Mouse (Mus musculus): ENCODE data around the gene Fpr2. TPM values are rescaled to one million over a fixed set of nuclear protein-coding genes. Genes with fewer than 3 reads are reported as not detected.
"Not testable (repeated sequence)": the region's sequence is repeated elsewhere in the genome, so short reads cannot be mapped to it uniquely, and the experiment has no call there.

The Fpr2 gene
- polyA plus RNA-seq, 1 experiment from 2014 or later = 0.34 TPM

GRCm38 (mm10) chr17:17909636-17910421 lies 22.2 kb downstream of the Fpr2 start:
- Histone ChIP-seq H3K27me3 (ENCODE audit: control insufficient read depth, insufficient read depth, low read length) (no peaks in the 10 kb centered on the region), H3K4me3 (ENCODE audit: low read length) (peak overlapping the region; percentile 50), H3K9ac (ENCODE audit: low read depth, low read length) (peak overlapping the region; percentile 57), H3K4me2 (replicated peaks; ENCODE audit: low read depth, low read length) (peak overlapping the region; percentile 69), H3K36me3 (ENCODE audit: control insufficient read depth, insufficient read depth, low read length) (no peaks in the 10 kb centered on the region), H3K27ac (ENCODE audit: low read depth, low read length) (no peak overlapping the region), H3K9me3 (ENCODE audit: control insufficient read depth, low read length) (no peaks in the 10 kb centered on the region), H3K4me1 (ENCODE audit: control insufficient read depth, insufficient read depth, low read length) (no peaks in the 10 kb centered on the region)
- WGBS = 17% methylated on average over 51 of the region's 51 CpGs
- ATAC-seq (ENCODE audit: low FRiP score, low TSS enrichment) = peak; percentile 100

DNA sequence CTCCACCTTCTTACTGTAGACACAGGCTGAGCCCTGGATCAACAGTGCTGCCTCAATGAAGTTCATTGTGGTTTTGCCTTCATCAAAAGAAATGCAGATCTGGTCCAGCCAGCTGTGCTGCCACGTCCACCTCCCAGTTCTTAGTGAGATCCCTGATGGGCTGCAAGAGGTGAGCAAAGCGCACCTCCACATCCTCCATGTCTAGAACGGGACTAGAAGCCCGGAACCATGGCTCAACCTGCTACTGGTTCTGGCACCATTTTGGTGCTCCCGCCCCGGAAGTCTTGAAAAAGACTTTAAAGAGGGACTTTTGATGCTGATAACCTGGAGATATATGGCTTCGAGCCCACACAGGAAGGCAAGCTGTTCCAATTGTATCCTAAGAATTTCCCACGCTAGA lies 25.0 kb downstream of the Fpr2 start:
- WGBS = 86% methylated on average over 8 of the region's 8 CpGs
- H3K36me3 ChIP-seq (ENCODE audit: control insufficient read depth, insufficient read depth, low read length); H3K4me2 ChIP-seq (replicated peaks; ENCODE audit: low read depth, low read length); H3K27me3 ChIP-seq (ENCODE audit: control insufficient read depth, insufficient read depth, low read length); ATAC-seq (ENCODE audit: low FRiP score, low TSS enrichment); H3K9ac ChIP-seq (ENCODE audit: low read depth, low read length); H3K4me3 ChIP-seq (ENCODE audit: low read length); H3K9me3 ChIP-seq (ENCODE audit: control insufficient read depth, low read length); H3K27ac ChIP-seq (ENCODE audit: low read depth, low read length); H3K4me1 ChIP-seq (ENCODE audit: control insufficient read depth, insufficient read depth, low read length): not testable (repeated sequence)

DNA sequence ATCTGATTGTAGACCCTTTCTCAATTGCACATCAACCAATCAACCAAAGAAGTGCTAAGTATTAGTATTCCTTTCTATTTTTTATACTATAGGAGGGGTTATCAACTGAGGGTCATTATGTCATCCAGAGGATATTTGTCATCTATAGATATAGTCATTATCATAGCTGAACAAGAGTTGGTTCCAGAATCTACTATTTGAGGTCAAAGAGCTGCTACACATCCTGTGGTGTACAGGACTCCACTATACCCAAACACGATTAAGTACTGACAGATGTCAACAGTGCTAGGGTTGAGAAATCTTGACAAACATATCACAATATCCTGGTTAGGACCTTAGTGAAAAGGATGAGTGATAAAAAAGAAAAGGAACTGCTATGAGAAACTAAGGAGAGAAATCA lies 29.8 kb downstream of the Fpr2 start:
- no peak overlapping the region for H3K4me2 ChIP-seq (replicated peaks; ENCODE audit: low read depth, low read length)
- H3K4me3 ChIP-seq (ENCODE audit: low read length) = no peak overlapping the region
- no peak for ATAC-seq (ENCODE audit: low FRiP score, low TSS enrichment)
- no peaks in the 10 kb centered on the region for H3K27me3 ChIP-seq (ENCODE audit: control insufficient read depth, insufficient read depth, low read length)
- H3K4me1 ChIP-seq (ENCODE audit: control insufficient read depth, insufficient read depth, low read length) = no peaks in the 10 kb centered on the region
- no peaks in the 10 kb centered on the region for H3K36me3 ChIP-seq (ENCODE audit: control insufficient read depth, insufficient read depth, low read length)
- H3K27ac ChIP-seq (ENCODE audit: low read depth, low read length) = no peak overlapping the region
- no peak overlapping the region for H3K9ac ChIP-seq (ENCODE audit: low read depth, low read length)
- no peaks in the 10 kb centered on the region for H3K9me3 ChIP-seq (ENCODE audit: control insufficient read depth, low read length)
- WGBS = 95% methylated on average over 1 of the region's 1 CpGs

DNA sequence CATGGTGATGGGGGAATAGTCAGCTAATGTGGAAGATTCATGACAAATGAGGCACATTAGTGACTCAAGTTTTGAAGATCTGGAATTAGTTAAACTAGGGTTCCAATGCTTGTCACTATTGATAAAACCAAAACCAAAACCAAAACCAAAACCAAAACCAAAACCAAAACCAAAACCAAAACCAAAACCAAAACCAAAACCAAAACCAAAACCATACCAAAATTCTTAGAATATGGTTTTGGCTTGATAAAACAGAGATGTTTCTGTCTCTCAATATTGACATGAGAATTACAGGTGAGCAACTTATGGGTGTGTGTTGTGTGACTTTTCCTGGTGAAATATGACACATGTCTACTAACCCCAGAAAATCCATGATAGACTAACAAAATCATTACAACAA lies 30.2 kb downstream of the Fpr2 start:
- Histone ChIP-seq H3K36me3 (ENCODE audit: control insufficient read depth, insufficient read depth, low read length) (no peaks in the 10 kb centered on the region), H3K27ac (ENCODE audit: low read depth, low read length) (no peak overlapping the region), H3K27me3 (ENCODE audit: control insufficient read depth, insufficient read depth, low read length) (no peaks in the 10 kb centered on the region), H3K4me2 (replicated peaks; ENCODE audit: low read depth, low read length) (no peak overlapping the region), H3K9me3 (ENCODE audit: control insufficient read depth, low read length) (no peaks in the 10 kb centered on the region), H3K4me3 (ENCODE audit: low read length) (no peak overlapping the region), H3K4me1 (ENCODE audit: control insufficient read depth, insufficient read depth, low read length) (no peaks in the 10 kb centered on the region), H3K9ac (ENCODE audit: low read depth, low read length) (no peak overlapping the region)
- no peak for ATAC-seq (ENCODE audit: low FRiP score, low TSS enrichment)

Other genes starting within 250 kb of the Fpr2 start
- gene Vmn2r90, start 184.1 kb upstream of the Fpr2 start, polyA plus RNA-seq (2014; fragmentation: Nextera tagmentation; extraction: Ambion mirVana) = not detected in 2 replicates
- 22.9 and 32.8 TPM in 2 replicates for gene Spaca6, start 60.7 kb upstream of the Fpr2 start, polyA plus RNA-seq (2014; fragmentation: Nextera tagmentation; extraction: Ambion mirVana)
- 1.1 and 1.6 TPM in 2 replicates for gene Has1, start 32.6 kb upstream of the Fpr2 start, polyA plus RNA-seq (2014; fragmentation: Nextera tagmentation; extraction: Ambion mirVana)
- gene Fpr1, start 3.9 kb upstream of the Fpr2 start, polyA plus RNA-seq (2014; fragmentation: Nextera tagmentation; extraction: Ambion mirVana) = 0.16 TPM in 1 of 2 replicates, not detected in the other
- gene Fpr3, start within 50 bp of the Fpr2 start, polyA plus RNA-seq (2014; fragmentation: Nextera tagmentation; extraction: Ambion mirVana) = not detected in 2 replicates
- gene Fpr-rs4, start 133.9 kb downstream of the Fpr2 start, polyA plus RNA-seq (2014; fragmentation: Nextera tagmentation; extraction: Ambion mirVana) = not detected in 2 replicates
- gene Vmn2r124, start 161.6 kb downstream of the Fpr2 start, polyA plus RNA-seq (2014; fragmentation: Nextera tagmentation; extraction: Ambion mirVana) = not detected in 2 replicates
- gene Vmn2r91, start 197.2 kb downstream of the Fpr2 start, polyA plus RNA-seq (2014; fragmentation: Nextera tagmentation; extraction: Ambion mirVana) = not detected in 2 replicates